Mouse (Mus musculus): ENCODE data around the gene Dusp3. TPM values are rescaled to one million over a fixed set of nuclear protein-coding genes. Genes with fewer than 3 reads are reported as not detected.

Gene Dusp3
- polyA plus RNA-seq (2012; rRNA removed): 33.1 and 37.3 TPM in 2 replicates

DNA sequence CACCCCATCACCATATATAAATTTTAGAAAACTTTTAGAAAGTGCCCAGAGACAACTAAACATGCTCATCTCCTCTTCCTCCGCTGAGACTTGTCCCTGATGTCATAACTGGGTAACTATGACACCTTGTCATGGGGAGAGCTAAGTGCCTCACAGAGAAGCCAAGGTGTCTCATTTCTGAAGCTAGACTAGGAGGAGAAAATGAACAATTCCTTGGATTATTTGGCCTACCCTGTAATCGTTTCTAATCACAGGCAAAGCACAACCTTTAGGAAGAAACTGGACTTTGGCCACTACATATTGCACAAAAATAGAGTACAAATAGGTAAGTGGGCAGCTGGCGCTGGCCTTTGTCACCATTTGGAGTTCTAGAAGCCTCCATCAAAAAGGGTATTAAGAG, at the start of gene Dusp3:
Dusp3 (minus strand) TSS at position 101 of the 400 bp plus-strand sequence.

DNA sequence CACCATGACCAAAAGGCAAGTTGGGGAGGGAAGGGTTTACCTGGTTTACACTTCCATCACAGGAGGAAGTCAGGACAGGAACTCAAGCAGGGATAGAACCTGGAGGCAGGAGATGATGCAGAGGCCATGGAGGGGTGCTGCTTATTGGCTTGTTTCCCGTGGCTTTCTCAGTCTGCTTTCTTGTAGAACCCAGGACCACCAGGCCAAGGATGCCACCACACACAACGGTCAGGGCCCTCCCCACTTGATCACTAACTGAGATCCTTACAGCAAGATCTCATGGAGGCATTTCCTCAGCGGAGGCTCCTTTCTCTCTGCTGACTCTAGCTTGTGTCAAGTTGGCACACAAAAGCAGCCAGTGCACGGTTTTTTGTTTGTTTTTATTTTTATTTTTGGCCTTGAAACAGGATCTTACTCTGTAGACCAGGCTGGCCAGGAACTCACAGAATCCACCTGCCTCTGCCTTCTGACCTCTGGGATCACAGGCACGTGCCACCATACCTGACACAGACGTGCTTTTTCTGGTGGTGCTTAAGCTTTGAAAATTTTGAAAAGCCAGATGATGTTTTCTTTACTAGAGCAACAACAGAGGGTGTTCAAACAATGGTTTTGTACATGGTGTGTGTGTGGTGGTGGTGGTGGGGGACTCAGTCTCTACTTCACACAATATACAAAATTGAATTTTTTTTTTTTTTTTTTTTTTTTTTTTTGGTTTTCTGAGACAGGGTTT, 41.4 kb upstream of the Dusp3 start, which contains the start of gene Mpp3:
Mpp3 (minus strand) TSS at position 375 of the 730 bp plus-strand sequence.

GRCm38 (mm10) chr11:101984054-101985025, 2.5 kb downstream of the Dusp3 start, which contains the start of gene Cfap97d1:
Cfap97d1 (plus strand) TSS chr11:101984279.

GRCm38 (mm10) chr11:101966965-101967614, 19.7 kb downstream of the Dusp3 start, which contains the start of gene Sost:
Sost (minus strand) TSS chr11:101967015.

Other genes starting within 250 kb of the Dusp3 start
- 5.7 and 8.5 TPM in 2 replicates for gene Etv4, start 201.6 kb downstream of the Dusp3 start, polyA plus RNA-seq (2012; rRNA removed)
- 0.86 and 1.0 TPM in 2 replicates for gene Meox1, start 92.6 kb downstream of the Dusp3 start, polyA plus RNA-seq (2012; rRNA removed)
- 0.06 and 0.12 TPM in 2 replicates for gene Sost, start 20.0 kb downstream of the Dusp3 start, polyA plus RNA-seq (2012; rRNA removed)
- gene Cfap97d1, start 2.7 kb downstream of the Dusp3 start, polyA plus RNA-seq (2012; rRNA removed): not detected in 2 replicates
- gene Mpp3, start 41.4 kb upstream of the Dusp3 start, polyA plus RNA-seq (2012; rRNA removed): 2.5 and 2.7 TPM in 2 replicates
- 8.6 and 13.4 TPM in 2 replicates for gene Cd300lg, start 54.5 kb upstream of the Dusp3 start, polyA plus RNA-seq (2012; rRNA removed)
- gene Mpp2, start 101.5 kb upstream of the Dusp3 start, polyA plus RNA-seq (2012; rRNA removed): 5.3 and 5.5 TPM in 2 replicates
- 1.8 and 2.7 TPM in 2 replicates for gene Ppy, start 114.3 kb upstream of the Dusp3 start, polyA plus RNA-seq (2012; rRNA removed)
- 111 and 118 TPM in 2 replicates for gene Pyy, start 120.8 kb upstream of the Dusp3 start, polyA plus RNA-seq (2012; rRNA removed)
- gene Nags, start 158.5 kb upstream of the Dusp3 start, polyA plus RNA-seq (2012; rRNA removed): 0.04 and 0.10 TPM in 2 replicates
- gene Tmem101, start 169.4 kb upstream of the Dusp3 start, polyA plus RNA-seq (2012; rRNA removed): 10.9 and 13.8 TPM in 2 replicates
- gene Lsm12, start 198.3 kb upstream of the Dusp3 start, polyA plus RNA-seq (2012; rRNA removed): 13.8 and 14.1 TPM in 2 replicates
- 52.2 and 57.6 TPM in 2 replicates for gene G6pc3, start 202.6 kb upstream of the Dusp3 start, polyA plus RNA-seq (2012; rRNA removed)
- gene Hdac5, start 243.2 kb upstream of the Dusp3 start, polyA plus RNA-seq (2012; rRNA removed): 70.4 and 80.7 TPM in 2 replicates

Measured in stomach, adult 2 months (tissue).